Mouse (Mus musculus) kidney, postnatal 36 days (tissue): ENCODE data around the gene Plppr3.
A peak's percentile ranks its signal among the peaks of the same experiment; 100 is the strongest.

Experiments
- DNase-seq, 2 experiments: peaks; one replicate each; pipeline ENCODE4 v3.0.0; 2021 to 2022; ENCODE audit warnings: mixed read lengths in 2 of 2

The Plppr3 gene

DNA sequence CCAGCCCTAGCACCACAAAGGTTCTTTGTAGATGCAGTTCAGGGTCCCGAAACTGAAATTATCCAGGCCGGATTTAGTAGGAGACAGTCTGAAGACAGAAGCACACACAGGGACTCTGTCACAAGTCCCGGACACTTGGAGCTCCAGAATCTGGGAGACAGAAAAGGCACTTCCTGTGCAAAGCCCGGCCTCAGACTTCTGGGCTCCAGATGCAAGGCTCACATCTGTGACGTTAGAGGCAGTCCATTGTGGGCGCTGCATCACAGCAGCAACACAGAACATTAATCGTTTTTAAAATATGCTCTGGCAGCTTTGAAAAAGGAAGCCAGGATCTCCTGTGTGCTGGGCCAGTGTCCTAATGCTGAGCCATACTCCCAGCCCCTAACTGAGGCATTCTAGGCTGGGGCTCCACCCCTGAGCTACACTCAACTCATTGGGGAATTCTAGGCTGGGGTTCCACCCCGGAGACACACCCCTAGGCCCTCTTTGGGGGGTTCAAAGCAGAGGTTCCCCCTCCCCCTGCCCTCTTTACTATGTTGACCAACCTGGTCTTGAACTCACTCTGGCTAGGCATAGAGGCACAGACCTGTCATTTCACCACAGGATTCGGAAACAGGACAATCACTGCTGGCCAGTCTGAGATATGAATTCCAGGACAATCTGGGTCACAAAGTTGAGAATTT, 22.2 kb downstream of the Plppr3 start:
- peak; percentile 67 to 80 for DNase-seq

DNA sequence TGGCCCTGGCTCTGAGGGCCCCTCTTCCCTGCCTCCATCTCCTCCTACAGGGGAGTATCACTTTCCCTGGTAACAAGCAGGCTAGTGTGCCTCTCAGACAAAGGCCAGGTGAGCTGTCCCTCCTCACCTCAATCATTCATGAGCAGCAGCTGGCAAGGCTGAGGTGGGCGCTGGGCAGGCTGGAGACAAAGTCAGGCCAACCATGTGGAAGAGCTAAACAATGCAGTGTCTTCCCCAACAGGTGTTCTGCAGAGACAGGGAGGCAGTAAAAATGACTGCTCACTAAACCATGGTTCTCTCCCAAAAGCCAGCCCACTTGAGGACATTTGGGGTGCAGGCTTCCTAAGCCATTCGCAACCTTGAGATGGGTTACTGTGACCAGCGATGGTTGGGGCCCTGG, 22.8 kb downstream of the Plppr3 start:
- DNase-seq, result no peak

DNA sequence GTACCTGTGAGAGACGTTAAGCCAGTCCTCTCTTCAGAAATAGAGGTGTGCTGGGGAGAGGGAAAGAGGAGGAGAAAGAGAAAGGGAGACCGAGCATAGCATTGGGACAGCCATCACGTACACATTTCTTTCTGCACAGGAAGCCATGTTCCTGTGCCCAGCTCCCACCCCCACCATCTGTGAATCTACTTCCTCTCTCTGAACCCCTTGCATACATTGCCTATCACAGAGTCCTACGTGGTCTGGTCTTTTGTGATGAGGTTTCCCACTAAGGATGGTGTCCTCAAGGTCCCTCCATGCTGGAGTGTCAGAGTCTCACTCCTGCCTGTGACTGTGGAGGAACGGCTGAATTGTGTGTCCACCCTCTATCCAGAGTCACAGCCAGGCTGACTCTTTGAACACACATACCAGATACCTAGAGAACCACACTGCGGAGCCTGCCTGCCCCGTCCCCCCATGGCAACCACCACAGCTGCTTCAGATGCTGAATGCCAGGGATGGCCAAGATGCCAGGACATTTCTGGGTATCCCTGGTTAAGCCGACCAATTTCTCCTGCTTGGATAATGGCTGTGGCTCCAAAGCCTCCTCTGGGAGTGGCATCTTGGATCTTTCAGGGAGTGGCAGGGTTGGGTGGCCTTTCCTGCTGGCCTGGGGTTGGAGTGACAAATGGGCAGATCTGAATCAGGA, 24.3 kb downstream of the Plppr3 start:
- no peak for DNase-seq

DNA sequence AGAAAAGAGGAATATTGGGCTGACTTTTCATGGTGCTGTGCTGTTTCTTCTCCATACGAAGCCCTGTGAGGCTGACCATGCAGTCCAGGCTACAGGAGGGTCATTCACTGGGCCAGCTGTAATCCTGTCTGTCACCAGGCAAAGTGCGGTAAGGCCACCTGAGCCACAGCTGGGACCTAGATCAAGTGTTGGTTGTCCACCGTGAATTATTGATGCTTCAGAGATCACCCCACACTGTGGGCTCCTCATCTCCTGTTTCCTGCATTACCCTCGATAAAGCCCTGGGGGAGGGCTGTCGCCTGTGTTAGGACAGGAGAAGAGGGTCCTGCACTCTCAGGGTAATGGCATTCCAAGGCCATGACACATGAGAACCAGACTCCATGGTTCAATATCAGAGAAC, 27.9 kb downstream of the Plppr3 start:
- DNase-seq, result no peak

DNA sequence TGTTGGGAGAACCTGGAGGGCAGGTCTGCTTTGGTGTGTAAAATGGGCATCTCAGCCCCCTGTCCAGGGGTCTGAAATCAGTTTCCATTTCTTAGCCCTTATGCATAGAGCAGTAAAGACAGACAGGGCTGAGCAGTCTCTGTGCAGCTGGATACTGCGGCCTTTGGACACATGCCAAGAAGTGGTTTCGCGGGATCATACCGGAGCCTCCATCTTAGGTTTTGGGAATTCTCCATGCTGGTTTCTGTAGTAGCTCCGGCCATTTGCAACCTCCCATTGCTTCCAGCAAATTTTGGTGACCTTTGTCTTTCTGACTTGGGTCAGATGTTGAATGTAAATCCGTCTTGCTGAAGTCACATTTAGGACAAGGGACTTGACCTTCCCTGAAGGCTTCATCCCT, 31.0 kb downstream of the Plppr3 start:
- peak in 1 of 2 experiments; percentile 57 for DNase-seq

DNA sequence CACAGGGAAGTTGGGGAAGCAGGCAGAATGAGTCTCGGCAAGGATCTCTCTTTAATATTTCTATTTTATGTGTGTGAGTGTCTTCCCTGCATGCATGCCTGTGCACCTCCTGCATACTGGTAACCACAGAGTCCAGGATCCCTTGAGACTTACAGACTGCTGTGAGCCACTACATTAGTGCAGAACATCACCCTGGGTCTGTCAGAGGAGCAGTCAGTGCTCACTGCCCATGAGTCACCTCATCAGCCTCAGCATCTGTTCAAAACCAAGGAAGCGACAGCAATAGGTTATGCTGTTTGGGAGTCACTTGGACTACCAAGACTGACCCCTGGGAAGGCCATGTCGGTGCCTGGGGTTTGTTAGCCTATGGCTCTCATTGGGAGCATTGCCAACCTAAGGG, 32.1 kb downstream of the Plppr3 start:
- no peak for DNase-seq

DNA sequence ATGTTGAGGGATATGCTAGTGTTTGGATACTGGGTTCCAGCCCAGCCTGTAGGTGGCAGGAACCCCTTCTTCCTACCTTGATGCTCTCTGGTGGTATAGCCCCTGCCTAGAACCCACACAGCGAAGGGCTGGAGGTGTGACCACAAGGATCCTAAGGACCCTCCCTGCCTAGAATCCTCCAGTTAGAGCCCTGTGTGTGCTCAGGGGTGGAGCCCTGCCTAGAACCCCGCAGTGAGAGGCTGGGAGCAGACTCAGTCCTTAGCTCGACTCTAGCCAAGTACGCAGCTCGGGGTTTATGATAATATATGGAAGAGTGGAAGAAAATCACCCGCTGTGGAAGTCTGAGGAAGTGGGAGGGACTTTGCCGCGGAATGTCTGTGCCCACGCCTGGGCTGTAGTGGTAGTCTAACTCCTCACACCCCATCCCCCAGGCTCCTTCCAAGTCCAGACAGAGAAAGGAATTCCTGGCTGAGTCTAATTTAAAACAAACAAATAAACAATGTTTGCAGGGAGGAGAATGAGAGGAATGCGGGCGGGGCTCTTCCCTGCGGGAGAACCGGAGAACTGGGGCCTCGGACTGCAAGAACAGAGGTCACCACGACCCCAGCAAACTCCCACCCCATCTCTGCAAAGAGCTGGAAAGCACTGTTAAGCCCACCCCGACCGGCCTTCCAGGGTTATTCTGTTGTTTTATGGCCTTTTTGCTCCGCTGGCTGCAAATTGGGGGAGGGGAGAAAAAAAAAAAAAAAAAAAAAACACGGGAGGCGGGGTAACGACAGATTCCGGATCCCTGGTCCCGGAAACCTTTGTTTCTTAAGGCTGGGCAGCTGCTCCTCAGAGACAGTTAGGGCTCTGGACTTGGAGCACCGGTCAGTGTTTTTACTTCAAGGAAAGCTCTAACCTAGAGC, 33.5 kb downstream of the Plppr3 start:
- DNase-seq, result peak; percentile 79 to 80

DNA sequence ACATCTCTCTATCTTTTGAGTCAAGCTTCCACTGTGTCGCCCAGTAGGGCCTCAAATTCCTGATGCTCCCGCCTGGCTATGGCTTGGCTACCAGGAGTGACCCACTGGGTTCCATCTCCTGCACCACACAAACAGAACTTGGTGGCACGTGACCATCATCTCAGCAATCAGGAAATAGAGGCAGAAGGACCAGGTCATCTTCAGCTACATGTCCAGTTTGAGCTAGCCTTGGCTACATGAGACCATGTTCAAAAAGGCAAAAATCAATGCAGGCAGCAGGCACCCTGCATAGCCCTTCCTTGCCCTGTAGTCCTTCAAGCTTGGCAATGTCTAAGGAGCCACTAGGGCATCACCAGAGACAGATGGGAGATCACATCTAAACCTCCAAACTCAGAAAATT, 34.3 kb downstream of the Plppr3 start:
- no peak for DNase-seq

DNA sequence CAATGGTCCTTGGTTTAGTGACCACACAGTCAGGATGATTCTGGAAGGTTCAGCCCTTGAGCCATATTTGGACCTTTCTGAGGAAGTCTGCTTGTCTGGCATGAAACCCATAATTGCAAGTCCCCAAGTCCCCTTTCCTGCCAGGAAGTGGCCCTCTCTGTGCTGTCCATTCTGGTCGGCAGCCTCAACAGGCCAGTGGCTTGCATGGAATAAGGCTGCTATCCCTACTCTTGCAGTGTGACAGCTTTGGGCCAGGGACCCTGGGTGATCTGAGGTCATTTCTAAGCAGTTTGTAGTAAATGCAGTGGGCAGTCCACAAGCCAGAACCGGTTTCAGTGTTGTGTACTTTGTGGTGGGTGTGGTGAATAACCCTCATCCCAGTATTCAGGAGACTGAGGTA, 36.3 kb downstream of the Plppr3 start:
- DNase-seq, result peak in 1 of 2 experiments; percentile 31

DNA sequence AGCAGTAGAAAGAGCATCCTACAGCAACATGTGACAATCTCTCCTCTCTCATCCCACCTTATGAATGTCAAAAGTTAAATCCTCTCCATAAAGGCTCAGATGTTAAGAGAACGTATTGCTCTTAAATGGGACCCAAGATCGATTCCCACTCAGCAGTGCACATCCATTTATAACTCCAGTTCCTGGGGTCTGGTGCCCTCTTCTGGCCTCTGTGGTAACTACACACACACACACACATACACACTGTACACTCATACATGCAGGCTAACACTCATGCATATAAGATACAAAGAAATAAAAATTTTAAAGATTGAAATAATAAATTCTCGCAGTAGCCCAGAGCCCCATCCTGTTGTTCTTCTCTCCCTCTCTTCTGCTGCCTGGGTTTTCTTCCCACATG, 37.5 kb downstream of the Plppr3 start:
- DNase-seq, result no peak

DNA sequence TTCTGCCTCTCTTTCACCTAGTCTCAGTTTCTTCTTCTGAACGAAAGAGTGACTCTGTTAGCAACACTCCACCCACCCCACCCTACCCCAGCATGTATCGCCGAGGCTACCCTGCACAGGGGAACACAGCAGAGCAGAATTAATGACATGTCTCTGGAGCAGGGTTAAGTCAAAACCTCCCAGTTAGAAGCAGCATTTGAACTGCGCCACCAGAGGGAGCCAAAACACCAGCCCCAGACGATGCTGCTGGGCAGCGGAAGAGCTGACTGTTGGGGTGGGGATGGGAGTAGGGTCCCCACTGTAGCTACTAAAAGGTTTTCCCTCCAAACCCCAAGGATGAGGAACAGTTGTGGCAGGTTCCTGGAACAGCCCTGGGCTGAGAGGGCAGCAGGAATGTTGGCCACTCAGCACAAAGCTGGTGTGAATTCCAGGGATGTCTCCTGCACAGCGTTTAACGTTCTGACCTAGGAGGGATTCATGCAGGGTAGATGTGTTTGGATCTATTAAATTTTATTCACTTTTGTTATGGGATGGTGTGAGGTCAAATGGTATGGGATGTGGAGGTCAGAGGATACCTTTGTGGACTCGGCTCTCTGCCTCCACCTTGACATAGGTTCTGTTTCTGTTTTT, 39.5 kb downstream of the Plppr3 start:
- DNase-seq, result peak; percentile 74 to 90

DNA sequence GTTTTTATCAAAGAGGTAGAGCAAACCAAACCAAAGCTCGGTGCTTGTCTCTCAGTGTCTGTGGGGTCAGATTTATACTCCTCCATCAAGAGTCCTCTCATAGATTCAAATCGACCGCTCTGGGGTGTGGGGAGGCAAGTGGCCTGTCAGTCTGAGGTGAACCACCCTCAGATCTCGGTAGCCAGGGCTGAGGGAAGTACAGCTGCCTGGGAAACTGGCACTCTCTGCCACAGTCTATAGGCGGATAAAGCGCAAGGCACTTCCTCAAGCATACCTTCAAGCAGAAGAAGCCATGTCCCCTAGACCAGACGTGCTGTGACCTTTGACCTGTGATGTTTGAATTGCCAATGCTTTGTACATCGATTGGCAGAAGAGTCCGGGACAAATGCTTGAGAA, 41.6 kb downstream of the Plppr3 start:
- no peak for DNase-seq

DNA sequence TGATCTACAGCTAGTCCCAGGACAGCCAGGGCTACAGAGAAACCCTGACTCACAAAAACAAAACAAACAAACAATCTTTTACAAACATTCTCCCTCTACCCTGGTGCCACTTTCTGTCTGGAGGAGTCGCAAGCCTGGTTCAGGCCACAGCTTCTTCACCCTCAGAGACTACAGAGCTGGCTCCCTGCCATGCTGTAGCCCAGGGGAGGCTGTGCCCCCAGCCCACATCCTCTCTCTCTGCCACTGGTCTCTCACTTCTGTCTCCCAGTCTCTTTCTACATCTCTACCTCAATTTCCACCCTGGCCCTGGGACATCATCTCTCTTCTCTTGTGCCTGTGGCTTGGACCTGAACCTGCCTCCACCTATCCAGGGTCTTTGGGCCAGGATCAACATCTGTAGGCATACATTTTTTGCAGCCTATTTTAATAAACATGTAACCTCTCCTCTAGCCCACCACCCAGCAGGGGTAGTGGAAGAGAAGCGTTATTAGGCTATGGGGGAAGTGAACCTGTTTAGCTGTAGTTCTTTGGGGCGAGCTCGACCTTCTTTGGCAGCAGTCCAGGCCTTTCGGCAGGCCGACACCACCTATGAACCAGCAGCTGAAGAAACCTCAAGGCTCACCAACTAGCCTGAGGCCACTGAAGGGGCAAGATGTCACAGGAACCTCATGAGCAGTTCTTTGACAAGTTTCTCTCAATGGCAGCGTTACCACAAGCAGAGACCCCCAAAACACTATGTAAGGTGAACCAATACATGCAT, 42.2 kb downstream of the Plppr3 start:
- DNase-seq, result no peak

DNA sequence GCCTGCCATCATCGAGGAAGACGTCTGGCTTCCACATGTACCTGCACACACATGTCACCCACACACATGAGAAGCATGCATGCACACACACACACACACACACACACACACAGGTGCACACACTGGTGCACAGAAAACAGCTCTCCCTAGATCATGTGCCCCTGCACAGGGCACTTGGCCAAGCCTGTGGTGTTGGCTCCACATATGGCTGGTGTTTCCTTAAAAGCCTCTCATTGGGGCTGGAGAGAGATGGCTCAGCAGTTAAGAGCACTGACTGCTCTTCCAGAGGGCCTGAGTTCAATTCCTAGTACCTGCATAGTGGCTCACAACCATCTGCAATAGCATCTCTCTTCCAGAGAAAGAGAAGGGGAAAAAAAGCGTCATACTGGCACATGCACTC, 42.9 kb downstream of the Plppr3 start:
- DNase-seq, result no peak

DNA sequence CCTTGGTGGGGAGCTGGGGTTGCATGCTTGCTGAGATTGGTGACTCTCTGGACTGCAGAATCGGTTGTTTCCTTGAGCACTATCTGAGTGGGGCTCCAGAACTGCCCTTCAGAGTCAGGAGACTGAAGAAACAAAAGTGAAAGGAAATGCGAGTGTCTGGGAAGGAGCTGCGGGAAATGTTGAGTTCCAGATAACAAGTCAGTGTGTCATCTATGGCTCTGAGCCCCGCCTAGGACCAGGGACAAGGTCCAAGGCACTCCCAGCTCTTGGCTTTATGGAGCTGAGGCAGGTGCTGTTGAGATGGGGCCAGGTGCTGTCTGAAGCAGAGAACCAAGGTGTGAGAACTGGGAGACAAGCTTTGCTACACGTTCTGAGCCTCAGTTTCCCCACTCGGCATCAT, 50.0 kb downstream of the Plppr3 start:
- DNase-seq, result peak; percentile 54 to 56

DNA sequence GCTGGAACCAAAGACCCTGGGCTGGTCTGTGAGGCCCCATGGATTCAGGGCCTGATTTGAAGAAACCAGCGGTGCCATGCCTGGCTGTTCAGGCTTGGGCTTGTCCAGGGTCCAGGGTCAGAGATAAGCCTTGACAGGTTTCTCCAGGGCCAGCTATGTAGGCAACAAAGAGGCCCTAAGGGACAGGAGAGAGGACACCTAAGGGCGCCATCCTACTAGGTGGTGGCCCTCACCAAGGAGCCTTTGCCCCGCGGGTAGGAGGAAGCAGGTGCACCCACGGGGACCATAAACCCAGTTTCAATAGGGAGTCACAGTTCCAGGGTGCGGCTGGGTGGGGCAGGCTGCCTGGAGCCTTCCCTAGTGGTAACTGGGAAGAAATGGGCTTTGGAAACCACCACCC, 51.4 kb downstream of the Plppr3 start:
- DNase-seq, result no peak

DNA sequence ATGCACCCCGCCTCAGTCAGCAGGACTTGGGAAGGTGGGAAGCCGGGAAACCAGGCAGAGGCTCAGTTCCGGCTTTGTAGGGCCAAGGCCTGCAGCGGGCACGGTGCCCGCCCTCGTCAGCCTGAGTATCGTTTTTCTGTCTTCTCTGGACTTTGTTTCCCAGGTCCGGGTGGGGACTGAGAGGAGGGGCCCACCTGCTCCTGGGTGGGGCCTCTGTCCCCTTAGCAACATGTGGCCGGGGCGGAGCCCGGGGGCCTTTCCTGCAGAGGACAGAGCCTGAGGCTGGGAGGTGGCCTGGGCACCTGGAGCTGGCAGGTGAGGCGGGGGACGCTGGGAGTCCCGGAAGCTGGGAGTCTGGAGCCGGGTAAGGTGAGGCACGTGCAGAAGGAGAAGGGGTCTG, 52.1 kb downstream of the Plppr3 start:
- peak; percentile 85 to 87 for DNase-seq

DNA sequence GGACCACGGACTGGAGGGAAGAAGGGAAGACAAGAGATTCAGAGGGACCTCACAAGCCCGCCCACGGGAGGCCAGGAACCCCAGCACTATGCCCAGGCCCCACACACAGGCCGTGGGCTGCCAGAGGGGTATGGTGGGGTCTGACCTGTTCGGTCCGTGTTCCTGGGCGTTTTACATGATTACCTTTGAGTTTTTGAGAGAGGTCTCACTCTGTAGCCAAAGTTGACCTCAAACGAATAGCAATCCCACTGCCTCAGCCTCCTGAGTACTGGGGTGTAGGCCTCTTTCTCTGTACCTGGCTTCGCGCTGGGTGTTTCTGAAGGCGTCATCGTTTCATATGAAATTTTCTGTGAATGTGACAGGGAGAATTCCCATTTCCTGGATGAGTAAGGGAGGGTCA, 52.7 kb downstream of the Plppr3 start:
- no peak for DNase-seq

DNA sequence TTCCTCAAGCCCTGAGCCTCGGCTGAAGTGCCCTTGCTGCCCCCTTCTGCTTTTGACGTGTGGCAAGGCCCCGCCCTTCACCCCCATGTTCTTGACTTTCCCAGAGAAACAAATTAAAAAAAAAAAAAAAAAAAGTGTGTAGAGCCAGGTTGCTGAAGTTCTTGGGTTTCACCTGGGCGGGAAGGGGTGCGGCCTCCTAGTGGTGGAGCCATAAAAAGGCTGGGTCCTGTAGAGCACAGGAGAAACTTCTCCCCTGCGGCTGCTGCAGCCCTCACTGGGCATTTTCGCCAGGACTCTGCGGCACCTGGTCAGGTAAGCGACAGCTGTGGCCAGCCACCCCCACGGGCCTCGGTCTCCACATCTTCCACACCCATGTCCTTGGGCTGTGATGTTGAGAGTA, 53.7 kb downstream of the Plppr3 start, which contains the start of gene Misp:
Gene Misp, plus strand, starts transcription at position 208 of the 400 bp plus-strand sequence.
- peak; percentile 72 to 73 for DNase-seq

DNA sequence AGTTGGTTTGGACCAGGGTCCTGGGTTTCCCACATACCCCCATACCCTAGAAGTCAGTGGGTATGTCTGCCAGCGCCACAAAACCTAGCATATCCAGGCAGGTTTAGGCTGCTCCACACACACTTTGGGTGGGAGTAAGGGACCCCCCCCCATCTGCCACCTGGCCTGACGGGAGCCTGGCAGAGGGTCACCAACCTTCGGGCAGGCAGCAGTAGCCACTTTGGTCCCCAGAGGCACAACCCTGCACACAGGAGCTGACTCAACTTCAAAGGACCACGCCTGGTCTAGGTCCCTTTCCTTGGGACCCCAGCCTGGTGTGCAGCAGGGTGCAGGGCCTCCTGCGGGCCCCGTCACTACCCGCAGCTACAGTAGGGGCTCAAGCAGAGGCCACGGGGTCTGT, 54.2 kb downstream of the Plppr3 start:
- no peak for DNase-seq

DNA sequence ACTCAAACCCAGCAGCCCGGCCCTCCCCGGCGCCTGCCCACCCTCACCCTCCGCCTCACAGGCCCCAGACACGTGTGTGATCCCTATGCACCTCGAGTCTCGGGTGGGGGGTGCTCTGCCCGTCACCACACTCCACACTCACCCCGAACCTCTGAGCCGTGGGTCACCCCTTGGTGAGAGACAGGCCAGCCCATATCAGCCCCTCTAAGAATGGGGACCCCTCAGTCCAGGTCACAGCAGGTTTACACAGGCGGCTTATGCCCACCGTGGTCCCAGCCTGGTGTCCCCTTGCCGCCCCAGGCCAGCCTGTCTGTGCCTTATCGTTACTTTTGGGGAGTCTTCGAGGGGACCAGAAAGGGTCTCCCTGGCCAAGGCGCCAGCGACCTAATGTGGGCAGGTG, 54.8 kb downstream of the Plppr3 start:
- no peak for DNase-seq

DNA sequence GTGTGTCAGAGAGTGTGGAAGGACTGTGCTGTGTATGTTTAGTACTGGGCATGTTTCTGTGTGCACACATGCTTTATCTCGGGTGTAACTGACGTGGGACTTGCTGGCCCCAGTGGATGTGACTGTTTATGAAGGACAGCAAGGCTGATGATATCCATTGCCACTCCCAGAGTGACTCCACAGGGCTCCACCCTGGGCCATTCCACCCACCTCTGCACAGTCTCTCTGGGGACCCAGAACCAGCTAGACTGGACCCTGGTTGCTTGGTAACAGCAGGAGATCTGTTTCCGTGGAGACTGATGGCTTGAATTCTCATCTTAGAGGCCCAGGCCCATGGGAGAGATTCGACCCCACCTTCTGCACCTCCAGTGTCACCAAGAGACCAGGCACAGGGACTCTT, 56.2 kb downstream of the Plppr3 start:
- DNase-seq, result no peak
